Mouse (Mus musculus) forebrain, embryonic 11.5 days (tissue): ENCODE results near the gene Gm20905. TPM values are rescaled to one million over a fixed set of nuclear protein-coding genes. Genes with fewer than 3 reads are reported as not detected.
"Not testable (repeated sequence)": the region's sequence is repeated elsewhere in the genome, so short reads cannot be mapped to it uniquely, and the experiment has no call there.

Experiments used
- ATAC-seq: fragments of 200-750 bp; cut with Nextera tagmentation; replicated peaks from 2 replicates; pipeline ENCODE4 v1.8.0; 2017; ENCODE audit warnings: moderate TSS enrichment; ENCODE audit not compliant: low FRiP score
- DNase-seq: peaks from one replicate; pipeline ENCODE4 v3.0.0-alpha.2; 2017; ENCODE audit warnings: low spot score
- H3K27ac ChIP-seq: fragments of 300-500 bp; sonication (generic); 2 replicates; pipeline ENCODE4 v1.5.1; 2014; ENCODE audit warnings: low read depth, low read length
- H3K27me3 ChIP-seq: fragments of 300-500 bp; sonication (generic); 2 replicates; pipeline ENCODE4 v1.6.1; 2014; ENCODE audit warnings: mild to moderate bottlenecking, low read length, mixed read lengths; ENCODE audit not compliant: control insufficient read depth, insufficient read depth
- H3K36me3 ChIP-seq: fragments of 300-500 bp; sonication (generic); 2 replicates; pipeline ENCODE4 v1.6.1; 2014; ENCODE audit warnings: mild to moderate bottlenecking, low read length, moderate library complexity, mixed read lengths; ENCODE audit not compliant: control insufficient read depth, insufficient read depth
- H3K4me1 ChIP-seq: fragments of 300-500 bp; sonication (generic); replicated peaks from 2 replicates; pipeline ENCODE4 v1.6.1; 2014; ENCODE audit warnings: low read length, mixed read lengths; ENCODE audit not compliant: control insufficient read depth, insufficient read depth
- H3K4me2 ChIP-seq: fragments of 300-500 bp; sonication (generic); 2 replicates; pipeline ENCODE4 v1.6.1; 2014; ENCODE audit warnings: low read depth, mild to moderate bottlenecking, low read length, moderate library complexity, mixed read lengths; ENCODE audit not compliant: severe bottlenecking
- H3K4me3 ChIP-seq: fragments of 300-500 bp; sonication (generic); 2 replicates; pipeline ENCODE4 v1.5.1; 2014; ENCODE audit warnings: low read depth, low read length
- H3K9ac ChIP-seq: fragments of 300-500 bp; sonication (generic); 2 replicates; pipeline ENCODE4 v1.6.1; 2014; ENCODE audit warnings: low read length
- H3K9me3 ChIP-seq: fragments of 300-500 bp; sonication (generic); 2 replicates; pipeline ENCODE4 v1.6.1; 2016; ENCODE audit warnings: low read length, mixed read lengths; ENCODE audit not compliant: control insufficient read depth
- WGBS: fragments of 180-500 bp; shearing (Covaris S2); extraction: QIAGEN DNeasy Blood & Tissue Kit; methylation state at CpG from one replicate; pipeline ENCODE4 v1.1.7; 2014; 5-methylcytosine and 5-hydroxymethylcytosine counted together
- polyA plus RNA-seq: library from polyadenylated mRNA; unstranded; fragments of >200 nt; fragmentation: Nextera tagmentation; extraction: Ambion mirVana; gene quantifications from 2 replicates; pipeline ENCODE4 v1.2.1, GENCODE M21; 2014

Gm20905 gene
- not detected in 2 replicates for polyA plus RNA-seq

- ATAC-seq, result not testable (repeated sequence)
Measured at GRCm38 (mm10) chrY:37259503-37259902, at the start of gene Gm20905. TSS of gene Gm20905 (minus strand) at chrY:37259603.

More at GRCm38 (mm10) chrY:37259503-37259902, at the start of gene Gm20905:
- not testable (repeated sequence) for H3K27me3 ChIP-seq, H3K9ac ChIP-seq, DNase-seq, H3K4me3 ChIP-seq, H3K36me3 ChIP-seq, H3K4me2 ChIP-seq, H3K9me3 ChIP-seq, H3K27ac ChIP-seq, H3K4me1 ChIP-seq
- WGBS, result no CpG with 5 or more reads among the region's 6 CpGs
